Mouse (Mus musculus): ENCODE results near the gene Nfib.

The Nfib gene

GRCm38 (mm10) chr4:82592086-82593030 is 113.2 kb downstream of the Nfib start:
- DNase-seq (ENCODE audit: low spot score) = peak; percentile 33

- peak; percentile 25 for DNase-seq (ENCODE audit: low spot score)
Observed at GRCm38 (mm10) chr4:82589345-82589890, 116.1 kb downstream of the Nfib start.

DNA sequence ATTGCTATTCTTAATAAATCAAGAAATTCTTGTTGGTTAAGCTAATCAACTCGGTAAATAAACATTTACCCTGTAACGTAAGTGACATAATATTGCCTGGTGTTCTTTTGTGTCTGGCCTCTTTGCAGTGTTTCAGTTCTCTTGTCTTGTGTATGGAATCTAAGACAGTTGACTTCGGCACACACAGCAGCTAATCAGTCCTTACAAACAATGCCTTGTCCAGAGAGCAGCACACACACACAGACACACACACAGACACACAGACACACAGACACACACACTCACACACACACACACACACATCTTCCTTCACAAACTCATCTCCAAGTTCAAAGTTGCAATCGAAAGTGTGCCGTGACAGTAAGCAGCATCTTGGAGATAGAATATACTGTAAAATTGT is 116.8 kb downstream of the Nfib start:
- no peak for DNase-seq (ENCODE audit: low spot score)

GRCm38 (mm10) chr4:82587146-82587870 is 118.2 kb downstream of the Nfib start:
- no peak for DNase-seq (ENCODE audit: low spot score)

- no peak for DNase-seq (ENCODE audit: low spot score)
Observed at GRCm38 (mm10) chr4:82586637-82587036, 118.9 kb downstream of the Nfib start.

GRCm38 (mm10) chr4:82585536-82585935 is 120.0 kb downstream of the Nfib start:
- no peak for DNase-seq (ENCODE audit: low spot score)

GRCm38 (mm10) chr4:82585056-82585455 is 120.5 kb downstream of the Nfib start:
- no peak for DNase-seq (ENCODE audit: low spot score)

DNA sequence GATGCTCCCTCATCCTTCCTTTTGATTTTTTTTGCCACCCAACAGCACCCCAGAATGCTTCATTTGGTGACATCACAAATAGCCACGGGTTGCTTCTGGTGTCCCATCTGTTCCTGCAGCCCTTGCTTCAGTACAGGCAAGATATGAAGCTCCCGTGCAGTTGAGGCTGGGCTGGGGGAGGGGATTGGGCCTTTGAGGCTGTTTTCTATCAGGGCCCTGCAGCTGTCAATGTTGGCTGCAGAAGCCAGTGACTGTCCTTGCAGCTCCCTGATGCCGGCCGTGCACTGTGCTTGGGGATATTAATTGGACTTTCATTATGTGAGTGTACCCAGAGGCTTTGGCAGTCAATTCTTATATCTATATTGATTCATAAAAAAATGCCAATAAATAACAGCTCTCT is 121.0 kb downstream of the Nfib start:
- DNase-seq (ENCODE audit: low spot score) = no peak

- no peak for DNase-seq (ENCODE audit: low spot score)
Observed at GRCm38 (mm10) chr4:82573291-82573605, 132.3 kb downstream of the Nfib start.

- DNase-seq (ENCODE audit: low spot score) = no peak
Observed at GRCm38 (mm10) chr4:82572410-82573290, 132.9 kb downstream of the Nfib start.

DNA sequence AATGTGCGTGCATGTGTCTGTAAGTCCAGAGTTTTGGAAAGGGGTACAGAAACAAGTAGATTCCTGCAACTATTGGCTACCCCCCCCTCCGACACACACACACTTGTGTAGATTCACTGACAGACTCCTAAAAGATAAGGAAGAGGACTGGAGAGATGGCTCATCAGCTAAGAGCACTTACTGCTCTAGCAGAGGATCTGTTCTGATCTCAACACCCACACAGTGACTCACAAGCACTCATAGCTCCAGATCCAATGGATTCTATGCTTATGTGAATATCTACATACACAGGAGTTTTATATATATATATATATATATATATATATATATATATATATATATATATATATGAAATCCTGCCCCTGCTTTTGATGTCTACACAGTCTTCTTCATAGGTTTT is 146.7 kb downstream of the Nfib start:
- DNase-seq (ENCODE audit: low spot score) = no peak

GRCm38 (mm10) chr4:82555673-82556171 is 149.8 kb downstream of the Nfib start:
- DNase-seq (ENCODE audit: low spot score) = no peak

DNA sequence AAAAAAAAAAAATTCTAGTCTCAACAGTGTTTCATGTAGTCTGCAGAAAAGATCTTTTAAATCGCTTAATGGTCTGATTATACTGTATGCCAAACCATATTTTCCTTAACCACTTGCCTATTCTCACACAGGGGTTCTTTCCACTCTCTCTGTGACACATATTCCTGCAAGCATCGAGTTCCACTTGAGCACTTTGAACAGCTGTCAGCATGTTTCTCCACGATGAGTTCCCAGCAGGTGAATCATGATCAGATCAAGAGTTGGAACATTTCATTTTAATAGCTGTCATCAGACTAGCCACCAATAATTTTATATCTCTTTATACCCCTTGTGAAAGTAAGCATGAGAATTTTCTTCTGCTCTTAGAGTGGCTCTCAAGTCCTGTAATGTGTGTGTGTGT is 151.9 kb downstream of the Nfib start:
- no peak for DNase-seq (ENCODE audit: low spot score)

GRCm38 (mm10) chr4:82552238-82552637 is 153.3 kb downstream of the Nfib start:
- no peak for DNase-seq (ENCODE audit: low spot score)

DNA sequence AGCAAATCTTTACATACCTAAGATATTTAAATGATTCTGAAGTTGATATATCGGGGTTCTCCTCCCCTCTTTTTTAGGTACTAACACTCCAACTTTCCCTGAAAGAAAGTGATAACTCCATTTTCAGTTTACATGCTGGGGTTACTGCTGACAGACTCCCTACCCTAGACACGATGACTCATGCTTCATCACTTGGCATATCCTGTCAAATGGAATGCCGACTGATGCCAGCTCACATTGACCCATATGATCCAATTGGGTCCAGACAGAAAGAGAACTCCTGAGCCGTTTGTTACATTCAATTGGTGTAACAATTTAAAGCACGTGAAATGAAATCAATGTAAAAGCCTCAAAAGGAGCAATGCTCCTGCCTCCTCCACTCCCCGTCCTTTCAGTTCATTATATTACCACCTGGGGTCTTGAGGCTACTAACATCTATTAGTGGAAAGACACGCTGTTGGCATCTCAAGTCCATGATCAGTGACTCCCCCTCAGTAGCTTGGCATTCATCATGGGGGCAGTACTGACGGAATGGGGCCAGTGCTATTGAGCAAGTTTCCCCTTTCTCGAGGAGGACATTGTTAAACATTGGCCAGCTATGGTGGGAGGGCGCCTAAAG is 155.7 kb downstream of the Nfib start:
- DNase-seq (ENCODE audit: low spot score) = no peak

- DNase-seq (ENCODE audit: low spot score) = no peak
Observed at GRCm38 (mm10) chr4:82548247-82548646, 157.3 kb downstream of the Nfib start.

- DNase-seq (ENCODE audit: low spot score) = no peak
Observed at GRCm38 (mm10) chr4:82543936-82544335, 161.6 kb downstream of the Nfib start.

- no peak for DNase-seq (ENCODE audit: low spot score)
Observed at GRCm38 (mm10) chr4:82543398-82543740, 162.2 kb downstream of the Nfib start.

DNA sequence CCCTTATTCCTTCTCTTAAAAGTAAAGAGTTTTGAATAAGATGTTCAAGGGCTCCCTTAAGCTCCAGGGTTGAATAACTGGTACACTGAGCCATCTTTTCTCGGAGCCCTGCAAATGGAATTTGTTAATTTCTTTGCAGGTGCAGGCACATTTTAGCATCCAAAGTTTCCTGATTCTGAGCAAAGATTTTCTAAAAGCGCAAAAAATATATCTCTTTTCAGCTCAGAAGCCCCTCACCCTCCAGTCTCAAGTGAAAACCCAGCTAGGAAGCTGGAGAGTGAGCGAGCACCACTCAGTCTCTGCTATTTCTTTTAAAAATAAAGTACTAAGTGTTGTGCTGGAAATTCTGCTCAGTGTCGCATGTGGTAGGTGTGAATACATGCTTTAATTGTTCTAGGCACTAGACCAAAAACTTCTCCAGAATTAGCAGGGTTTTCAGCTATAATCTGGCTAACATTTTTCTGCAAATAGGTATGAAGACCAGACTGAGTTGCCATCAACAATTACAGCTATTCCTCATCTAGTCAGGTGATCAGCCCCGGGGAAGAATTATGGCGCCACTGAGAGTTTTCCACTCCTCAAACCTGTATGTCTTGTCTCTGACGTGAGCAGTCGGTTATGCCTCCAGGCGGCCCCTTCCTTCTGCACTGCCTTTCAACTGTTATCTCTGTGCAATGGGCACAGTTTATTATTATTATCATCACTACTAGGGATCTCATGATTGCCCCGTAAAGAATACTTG is 162.7 kb downstream of the Nfib start:
- no peak for DNase-seq (ENCODE audit: low spot score)

DNA sequence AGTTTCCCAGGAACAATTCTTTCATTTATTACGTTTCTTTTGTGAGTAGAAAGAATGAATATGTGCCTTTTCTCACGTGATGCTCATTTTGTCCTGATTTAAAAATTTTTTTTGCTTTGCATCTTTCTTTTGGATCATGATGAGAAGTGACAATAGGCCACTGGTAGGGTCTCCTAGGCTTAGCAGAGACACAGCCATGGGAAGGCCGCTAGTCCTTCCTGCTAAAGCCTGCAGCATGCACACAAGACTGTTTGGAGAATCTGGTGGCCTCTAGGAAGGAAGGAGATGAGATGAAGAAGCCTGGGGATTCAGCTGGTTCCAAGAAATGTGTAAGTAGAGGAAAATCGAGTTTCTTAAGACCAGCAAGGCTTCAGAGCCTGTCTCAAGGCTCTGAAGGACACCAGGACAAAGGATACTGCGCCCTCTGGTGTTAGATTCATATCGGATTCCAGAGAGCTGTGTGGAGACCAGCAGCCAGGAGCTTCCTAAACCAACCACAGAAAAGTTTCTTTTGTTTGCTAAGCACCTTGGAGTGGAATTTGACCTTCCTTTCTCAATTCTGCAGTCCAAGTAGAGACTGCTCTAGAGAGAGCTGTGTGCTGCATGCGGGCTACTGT is 163.5 kb downstream of the Nfib start:
- peak; percentile 78 for DNase-seq (ENCODE audit: low spot score)
